Mouse (Mus musculus) erythroblast, embryonic 14.5 days (primary cell): ENCODE results near the gene Irf5. TPM values are rescaled to one million over a fixed set of nuclear protein-coding genes. Genes with fewer than 3 reads are reported as not detected.

Source experiments
- H3K27me3 ChIP-seq: 2 replicates; pipeline ENCODE4 v1.6.1; 2012; ENCODE audit warnings: inconsistent platforms; ENCODE audit not compliant: control insufficient read depth
- H3K36me3 ChIP-seq: 2 replicates; pipeline ENCODE4 v1.6.1; 2012; ENCODE audit warnings: mild to moderate bottlenecking, inconsistent platforms; ENCODE audit not compliant: control insufficient read depth
- H3K4me1 ChIP-seq: 2 replicates; pipeline ENCODE4 v1.6.1; 2012; ENCODE audit warnings: inconsistent platforms; ENCODE audit not compliant: control insufficient read depth
- H3K4me3 ChIP-seq: replicated peaks from 2 replicates; pipeline ENCODE3; 2012; ENCODE audit warnings: moderate library complexity, mild to moderate bottlenecking, inconsistent platforms
- H3K9me3 ChIP-seq: 2 replicates; pipeline ENCODE4 v1.6.1; 2012; ENCODE audit warnings: low read length, inconsistent platforms, mixed read lengths; ENCODE audit not compliant: control insufficient read depth
- GATA1 ChIP-seq: IDR thresholded peaks from 2 replicates; pipeline ENCODE4 v1.6.1; 2012; ENCODE audit warnings: low read length, inconsistent platforms, mixed read lengths
- TAL1 ChIP-seq: IDR thresholded peaks from 3 replicates; pipeline ENCODE4 v1.6.1; 2012; ENCODE audit warnings: low read length, inconsistent platforms, mixed read lengths
- polyA plus RNA-seq: library from polyadenylated mRNA; stranded (reverse); fragments of >175 nt; gene quantifications from 2 replicates; pipeline ENCODE4 v1.2.3, GENCODE M21; 2012

Irf5 gene
- 0.16 and 0.44 TPM in 2 replicates for polyA plus RNA-seq

DNA sequence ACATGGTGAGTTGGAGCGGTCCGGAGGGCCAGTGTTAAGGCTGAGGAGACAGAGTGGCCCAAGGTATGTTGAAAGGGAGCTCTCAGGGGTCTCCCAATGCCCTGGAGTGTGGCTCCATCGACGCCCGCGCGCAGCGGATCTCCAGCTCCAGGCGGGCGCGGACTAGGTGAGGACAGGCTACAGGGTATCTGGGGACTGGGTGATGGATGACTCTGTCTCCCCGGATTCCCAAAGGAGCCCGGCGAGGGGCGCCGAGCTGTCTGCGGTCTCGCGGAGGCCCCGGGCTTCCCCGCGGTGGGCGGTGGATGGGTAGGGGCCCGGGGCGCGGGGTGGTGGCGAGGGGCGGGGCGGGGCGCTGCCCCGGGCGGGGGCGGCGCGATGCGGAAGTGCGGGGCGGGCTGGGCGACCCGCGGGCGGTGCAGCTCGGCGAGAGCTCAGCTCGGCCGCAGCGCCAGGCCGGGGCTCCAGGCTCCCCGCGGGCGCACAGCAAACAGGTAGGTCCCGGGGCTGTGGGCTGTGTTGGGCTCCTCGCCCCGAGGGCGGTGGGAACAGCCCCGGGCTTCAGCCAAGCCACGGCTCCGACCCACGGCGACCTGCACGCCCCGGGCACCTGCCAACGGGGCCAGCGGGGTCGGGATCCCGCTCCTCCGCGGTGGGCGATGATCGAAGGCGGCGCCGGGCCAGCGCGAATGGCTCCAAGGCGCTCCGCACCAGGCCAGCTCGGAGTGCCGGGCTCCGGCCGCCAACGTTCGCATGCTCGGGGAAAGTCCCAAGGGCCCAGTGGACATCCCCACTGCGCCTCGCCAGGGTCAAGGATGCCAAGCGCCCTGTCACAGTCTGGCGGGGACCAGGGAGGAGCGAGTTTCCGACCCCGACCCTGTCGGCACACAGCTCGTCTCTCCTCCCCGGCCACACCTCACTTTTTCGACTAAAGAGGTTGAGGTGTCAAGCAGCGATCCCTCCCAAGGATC, at the start of gene Irf5:
Irf5 (plus strand) TSS at position 345 of the 971 bp plus-strand sequence.
- Histone ChIP-seq H3K9me3 (no peaks in the 10 kb centered on the region; the same call in 1 of the 2 replicates), H3K27me3 (peaks cover 78% of the 10 kb centered on the region), H3K4me1 (no peaks in the 10 kb centered on the region; the same call in 1 of the 2 replicates), H3K36me3 (no peaks in the 10 kb centered on the region), H3K4me3 (peak within 1 kb of the TSS; percentile 44)
- TF ChIP-seq TAL1: no peak
- no peak for TF ChIP-seq GATA1

DNA sequence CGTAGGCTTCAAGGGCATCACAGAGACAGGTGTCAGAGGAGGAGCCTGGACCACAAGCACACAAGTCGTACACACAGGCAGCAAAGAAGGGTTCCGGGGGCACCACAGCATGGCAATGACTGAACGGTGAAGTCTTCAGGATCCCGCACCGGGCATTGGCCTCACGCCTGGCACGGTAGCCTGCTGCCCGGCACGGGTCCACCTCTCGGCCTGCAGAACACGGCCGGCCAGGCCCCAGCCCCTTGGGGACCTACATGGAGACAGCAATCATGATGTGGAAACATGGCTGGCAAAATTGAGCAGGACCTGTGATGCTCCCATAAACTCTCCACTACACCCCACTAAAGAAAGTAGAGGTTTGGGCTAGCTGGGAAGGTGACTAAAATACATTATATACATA, 43.7 kb upstream of the Irf5 start:
- no peak overlapping the region for H3K4me3 ChIP-seq
- peaks cover 8% of the 10 kb centered on the region for H3K4me1 ChIP-seq
- no peaks in the 10 kb centered on the region for H3K9me3 ChIP-seq
- H3K27me3 ChIP-seq: peaks cover 30% of the 10 kb centered on the region
- H3K36me3 ChIP-seq: no peaks in the 10 kb centered on the region
- TF ChIP-seq TAL1 (no peak), GATA1 (no peak)

DNA sequence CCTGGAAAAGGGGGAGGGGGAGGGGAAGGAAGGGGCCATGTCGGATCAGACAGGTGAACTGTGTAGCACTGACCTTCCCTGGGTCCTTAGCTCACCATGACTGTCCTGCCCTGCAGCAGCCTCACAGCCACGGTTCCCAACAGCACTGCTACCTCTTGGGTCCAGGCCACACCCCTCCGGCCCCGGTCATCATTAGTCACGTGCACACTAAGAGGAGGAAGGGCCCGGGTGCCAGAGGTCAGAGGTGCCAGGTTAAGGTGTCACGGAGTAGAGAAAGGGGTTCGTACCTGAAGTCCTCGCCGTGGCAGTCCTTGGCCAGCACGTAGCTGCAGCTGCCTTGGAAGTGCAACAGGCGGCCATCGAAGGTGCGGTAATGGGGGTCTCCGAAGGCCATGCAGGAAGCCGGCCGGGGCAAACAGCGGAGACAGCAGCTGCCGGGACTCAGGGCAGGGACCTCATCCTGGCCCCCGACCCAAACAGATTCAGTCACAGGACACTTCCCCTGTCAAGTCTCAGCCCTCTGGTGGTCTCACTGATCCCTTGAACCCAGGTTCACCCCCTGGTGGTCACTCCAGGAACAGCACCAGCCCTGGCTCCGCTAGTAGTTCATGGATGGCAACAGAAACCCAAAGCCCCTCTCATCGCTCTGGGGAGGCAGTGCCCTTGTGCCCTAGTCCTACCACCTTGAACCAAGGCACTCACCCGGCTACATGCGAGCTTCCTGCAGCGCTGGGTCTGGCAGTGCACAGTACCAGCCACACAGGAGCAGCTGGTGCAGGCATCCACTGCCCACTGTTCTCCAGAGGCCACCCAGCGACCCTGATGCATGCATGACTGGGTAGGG, 41.5 kb upstream of the Irf5 start:
- peaks cover 8% of the 10 kb centered on the region for H3K4me1 ChIP-seq
- H3K9me3 ChIP-seq: no peaks in the 10 kb centered on the region
- H3K4me3 ChIP-seq: peak overlapping the region; percentile 45
- TF ChIP-seq GATA1: no peak
- peaks cover 30% of the 10 kb centered on the region for H3K27me3 ChIP-seq
- no peaks in the 10 kb centered on the region for H3K36me3 ChIP-seq

DNA sequence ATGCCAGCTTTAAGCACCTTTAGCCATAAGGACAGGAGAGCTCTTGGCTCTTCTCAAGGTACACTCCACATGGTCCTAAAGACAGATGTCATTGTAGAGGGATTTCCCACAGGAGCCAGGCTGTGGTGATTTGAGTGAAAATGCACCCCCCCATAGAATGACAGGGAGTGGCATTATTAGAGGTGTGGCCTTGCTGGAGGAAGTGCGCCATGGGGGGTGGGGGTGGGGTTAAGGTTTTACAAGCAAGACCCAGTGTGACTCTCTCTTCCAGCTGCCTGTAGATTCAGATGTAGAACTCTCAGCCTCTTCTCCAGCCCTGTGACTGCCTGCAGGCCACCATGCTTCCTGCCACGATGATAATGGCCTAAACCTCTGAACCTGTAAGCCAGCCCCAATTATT, 40.5 kb upstream of the Irf5 start:
- H3K4me3 ChIP-seq: no peak overlapping the region
- peaks cover 32% of the 10 kb centered on the region for H3K27me3 ChIP-seq
- H3K4me1 ChIP-seq: peaks cover 8% of the 10 kb centered on the region
- H3K9me3 ChIP-seq: no peaks in the 10 kb centered on the region
- no peaks in the 10 kb centered on the region for H3K36me3 ChIP-seq
- TF ChIP-seq GATA1 (no peak), TAL1 (no peak)

DNA sequence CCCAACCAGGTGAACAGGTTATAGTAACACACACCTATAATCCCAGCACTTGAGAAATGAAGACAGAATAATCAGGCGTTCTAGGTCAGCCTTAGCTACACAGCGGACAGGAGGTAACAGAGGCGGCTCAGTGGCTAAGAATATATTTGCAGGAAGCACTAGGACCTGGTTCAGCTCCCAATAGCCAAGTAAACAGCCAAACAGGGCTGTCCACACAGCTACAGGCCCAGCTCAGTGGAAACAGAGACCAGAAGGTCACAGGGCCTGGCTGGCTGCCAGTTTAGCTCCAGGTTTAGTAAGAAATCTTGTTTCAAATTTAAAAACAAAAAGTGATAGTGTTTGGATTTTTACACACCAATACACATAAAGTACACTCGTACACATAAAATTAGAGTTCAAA, 32.3 kb upstream of the Irf5 start:
- peaks cover 10% of the 10 kb centered on the region for H3K4me1 ChIP-seq
- H3K4me3 ChIP-seq: no peak overlapping the region
- no peaks in the 10 kb centered on the region for H3K9me3 ChIP-seq
- H3K36me3 ChIP-seq: no peaks in the 10 kb centered on the region
- peaks cover 45% of the 10 kb centered on the region for H3K27me3 ChIP-seq
- no peak for TF ChIP-seq GATA1

DNA sequence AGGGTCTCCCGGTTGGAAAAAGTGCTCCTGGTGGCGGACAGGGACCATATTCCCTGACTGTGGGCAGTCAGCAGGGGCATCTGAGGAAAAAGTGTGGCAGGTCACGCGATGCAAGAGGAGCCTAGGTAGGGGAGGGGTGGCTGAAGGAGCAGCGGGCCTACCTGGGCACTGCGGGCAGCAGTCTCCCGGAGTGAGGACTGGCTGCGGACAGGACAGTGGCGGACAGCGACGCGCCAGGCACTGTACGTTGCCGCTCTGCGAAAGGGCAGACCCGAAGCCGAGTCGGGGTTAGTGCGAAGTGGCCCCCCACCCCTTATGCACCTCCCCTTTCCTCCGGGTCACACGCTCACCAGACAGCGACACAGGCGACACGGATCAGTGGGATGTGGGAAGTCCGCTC, 30.2 kb upstream of the Irf5 start:
- Histone ChIP-seq H3K4me3 (no peak overlapping the region), H3K36me3 (no peaks in the 10 kb centered on the region), H3K9me3 (no peaks in the 10 kb centered on the region), H3K27me3 (peaks cover 43% of the 10 kb centered on the region), H3K4me1 (peaks cover 21% of the 10 kb centered on the region)
- no peak for TF ChIP-seq TAL1
- no peak for TF ChIP-seq GATA1

DNA sequence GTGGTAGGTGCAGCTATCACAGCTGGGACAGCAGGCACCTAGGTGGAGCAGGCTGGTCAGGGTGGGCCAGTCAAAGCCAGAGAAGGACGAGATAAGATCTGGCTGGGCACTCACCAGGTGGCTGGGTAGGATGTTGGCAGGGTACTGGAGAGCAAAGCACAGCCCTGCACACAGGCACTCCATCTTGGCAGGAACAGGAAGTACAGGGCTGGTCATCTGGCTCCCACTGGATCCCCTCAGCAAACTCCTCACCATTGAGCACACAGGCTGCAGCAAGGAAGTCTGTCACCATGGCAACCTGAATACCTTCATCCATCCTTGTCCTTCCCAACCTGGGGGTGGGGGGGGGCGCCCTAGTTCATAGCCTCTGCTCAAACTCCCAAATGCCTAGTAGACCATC, 28.6 kb upstream of the Irf5 start:
- TF ChIP-seq TAL1: no peak
- TF ChIP-seq GATA1: no peak
- no peaks in the 10 kb centered on the region for H3K36me3 ChIP-seq
- H3K9me3 ChIP-seq: no peaks in the 10 kb centered on the region
- no peak overlapping the region for H3K4me3 ChIP-seq
- peaks cover 24% of the 10 kb centered on the region for H3K4me1 ChIP-seq
- H3K27me3 ChIP-seq: peaks cover 33% of the 10 kb centered on the region

DNA sequence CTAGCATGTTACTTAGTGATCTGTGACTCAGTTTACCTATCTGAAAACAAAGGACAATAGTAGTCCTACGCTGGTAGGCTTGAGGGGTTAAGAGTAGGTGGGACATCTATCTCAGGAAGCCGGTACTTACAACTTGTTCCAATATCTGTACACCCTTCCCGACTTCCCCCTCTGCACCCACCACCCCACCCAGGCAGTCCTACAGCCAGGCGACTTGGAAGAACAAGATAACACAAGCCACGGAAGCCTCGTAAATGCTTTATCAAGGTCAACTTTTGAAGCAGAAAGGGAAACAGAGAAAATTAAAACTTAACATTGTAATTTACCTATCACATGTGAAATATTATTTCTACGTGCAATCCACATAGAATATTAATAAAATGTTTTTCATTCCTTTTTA, 26.2 kb upstream of the Irf5 start:
- no peaks in the 10 kb centered on the region for H3K36me3 ChIP-seq
- TF ChIP-seq GATA1 (no peak), TAL1 (no peak)
- no peak overlapping the region for H3K4me3 ChIP-seq
- H3K4me1 ChIP-seq: peaks cover 24% of the 10 kb centered on the region
- H3K27me3 ChIP-seq: peaks cover 37% of the 10 kb centered on the region
- H3K9me3 ChIP-seq: no peaks in the 10 kb centered on the region

DNA sequence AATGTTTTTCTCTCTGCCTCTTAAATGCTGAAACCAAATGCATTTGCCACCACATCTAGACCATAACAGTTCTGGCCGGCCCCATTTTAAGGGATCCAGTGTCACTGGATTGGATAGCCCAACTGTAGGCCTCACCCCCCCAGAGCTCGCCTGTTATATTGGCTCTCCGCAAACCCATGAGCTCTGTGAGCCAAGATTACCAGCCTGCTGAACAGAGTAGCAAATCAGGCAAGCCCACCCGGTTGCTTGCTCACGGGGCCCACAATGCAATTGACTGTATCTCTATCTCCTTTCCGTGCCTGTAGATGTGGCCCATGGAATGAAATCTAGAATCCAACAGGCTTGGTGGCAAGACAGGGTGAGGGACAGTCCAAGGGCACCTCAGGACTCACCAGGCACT, 25.6 kb upstream of the Irf5 start:
- Histone ChIP-seq H3K27me3 (peaks cover 37% of the 10 kb centered on the region), H3K9me3 (no peaks in the 10 kb centered on the region), H3K4me1 (peaks cover 24% of the 10 kb centered on the region), H3K4me3 (no peak overlapping the region), H3K36me3 (no peaks in the 10 kb centered on the region)
- no peak for TF ChIP-seq TAL1
- TF ChIP-seq GATA1: no peak
